Mouse (Mus musculus) ES-E14 (cell line): ENCODE measurements around the gene Mpzl3. TPM values are rescaled to one million over a fixed set of nuclear protein-coding genes. Genes with fewer than 3 reads are reported as not detected.

Experiments used
- DNase-seq: peaks from one replicate; pipeline ENCODE4 v3.0.0-alpha.2; 2013; ENCODE audit warnings: low read depth, low spot score
- H3K27ac ChIP-seq: 2 replicates; pipeline ENCODE4 v1.5.1; 2012; ENCODE audit warnings: low read depth, mild to moderate bottlenecking, low read length, moderate library complexity, mixed read lengths; ENCODE audit not compliant: poor library complexity, insufficient read depth, severe bottlenecking
- H3K36me3 ChIP-seq: 2 replicates; pipeline ENCODE4 v1.6.1; 2012; ENCODE audit warnings: mild to moderate bottlenecking, low read length, moderate library complexity, mixed read lengths; ENCODE audit not compliant: control insufficient read depth, poor library complexity, insufficient read depth, severe bottlenecking
- H3K4me1 ChIP-seq, 2 experiments: fragments of 150-350 bp in 1 of 2; sonication (generic) in 1 of 2; 2 replicates each; pipeline ENCODE4 v1.6.1; 2012; ENCODE audit warnings: low read length in 2 of 2, mild to moderate bottlenecking in 1 of 2, mixed read lengths in 1 of 2; ENCODE audit not compliant: control insufficient read depth in 2 of 2, insufficient read depth in 2 of 2, poor library complexity in 1 of 2
- H3K4me3 ChIP-seq, 2 experiments: fragments of 150-350 bp in 1 of 2; sonication (generic) in 1 of 2; 2 replicates each; pipeline ENCODE4 v1.5.1; 2012; ENCODE audit warnings: low read length in 2 of 2, low read depth in 1 of 2, mild to moderate bottlenecking in 1 of 2, mixed read lengths in 1 of 2; ENCODE audit not compliant: insufficient read depth in 1 of 2, poor library complexity in 1 of 2, severe bottlenecking in 1 of 2
- H3K9ac ChIP-seq: 2 replicates; pipeline ENCODE4 v1.6.1; 2012; ENCODE audit warnings: low read depth, mild to moderate bottlenecking, low read length, mixed read lengths; ENCODE audit not compliant: poor library complexity, insufficient read depth, severe bottlenecking
- H3K9me3 ChIP-seq: fragments of 150-350 bp; sonication (generic); 2 replicates; pipeline ENCODE4 v1.6.1; 2012; ENCODE audit warnings: low read depth, mild to moderate bottlenecking, low read length; ENCODE audit not compliant: control insufficient read depth, insufficient read depth
- CHD2 ChIP-seq: IDR thresholded peaks from 2 replicates; pipeline ENCODE4 v1.6.1; 2014; ENCODE audit warnings: mild to moderate bottlenecking, low read depth, low read length, inconsistent platforms
- HCFC1 ChIP-seq: IDR thresholded peaks from 2 replicates; pipeline ENCODE4 v1.6.1; 2012; ENCODE audit warnings: low read length, inconsistent platforms, borderline replicate concordance; ENCODE audit not compliant: insufficient read depth
- MAFK ChIP-seq: IDR thresholded peaks from 2 replicates; pipeline ENCODE4 v1.6.1; 2014; ENCODE audit warnings: mild to moderate bottlenecking, low read depth, low read length, inconsistent platforms; ENCODE audit not compliant: insufficient read depth
- ZC3H11A ChIP-seq: IDR thresholded peaks from 2 replicates; pipeline ENCODE4 v1.6.1; 2012; ENCODE audit warnings: low read depth, mild to moderate bottlenecking, inconsistent platforms, low read length, borderline replicate concordance
- ZNF384 ChIP-seq: IDR thresholded peaks from 2 replicates; pipeline ENCODE4 v1.6.1; 2012; ENCODE audit warnings: low read depth, low read length, inconsistent platforms
- in situ Hi-C, 2 experiments: fragments of 600-800 bp; cut with MboI; formaldehyde crosslinking; loops; one replicate each; pipeline ENCODE4 v1.15.1; 2025; ENCODE audit warnings: low sequenced_read_pairs in 2 of 2, inconsistent platforms in 1 of 2; ENCODE audit not compliant: unreplicated experiment in 2 of 2
- total RNA-seq: library from RNA; depleted of rRNA; stranded (reverse); fragments of 300-350 nt; gene quantifications from 2 replicates; pipeline ENCODE4 v1.2.3, GENCODE M21; 2012; rRNA removed

The Mpzl3 gene
- total RNA-seq = 5.0 and 5.2 TPM in 2 replicates

- peak within 1 kb of the TSS; percentile 83 to 95 for H3K4me3 ChIP-seq
- no peaks in the 10 kb centered on the region for H3K9me3 ChIP-seq
- peak within 1 kb of the TSS; percentile 96 for H3K27ac ChIP-seq
- H3K9ac ChIP-seq = peak within 1 kb of the TSS; percentile 84
- TF ChIP-seq MAFK (0 out of 2 replicates have a peak, but pooled peaks have one; percentile 26), ZNF384 (peak; percentile 97), HCFC1 (peak; percentile 78), CHD2 (no peak)
- 0 out of 4 replicates have a peak, but pooled peaks cover 0 to 2% of the 10 kb centered on the region in 2 experiments for H3K4me1 ChIP-seq
- in situ Hi-C loops = no loop called here
- peak; percentile 88 for DNase-seq
- H3K36me3 ChIP-seq = peaks cover 2% of the 10 kb centered on the region; the same call in 1 of the 2 replicates
These were observed at the start of gene Mpzl3 for GRCm38 (mm10) chr9:45055082-45055713. Gene Mpzl3, plus strand, starts transcription at chr9:45055186.

- DNase-seq = no peak
- H3K4me1 ChIP-seq = no peaks in the 10 kb centered on the region; a peak in 1 of 4 replicates
- no peak for TF ChIP-seq ZC3H11A
- TF ChIP-seq ZNF384 = no peak
- no peak for TF ChIP-seq HCFC1
- TF ChIP-seq MAFK = no peak
- TF ChIP-seq CHD2 = no peak
- H3K9ac ChIP-seq = no peak overlapping the region
- no peaks in the 10 kb centered on the region for H3K9me3 ChIP-seq
- no peaks in the 10 kb centered on the region for H3K36me3 ChIP-seq
- no peak overlapping the region for H3K4me3 ChIP-seq
- H3K27ac ChIP-seq = no peak overlapping the region
- in situ Hi-C loops = no loop called here
These were observed 47.6 kb upstream of the Mpzl3 start for GRCm38 (mm10) chr9:45007404-45007803.

- Histone ChIP-seq H3K9ac (no peak overlapping the region), H3K36me3 (no peaks in the 10 kb centered on the region), H3K9me3 (no peaks in the 10 kb centered on the region), H3K4me3 (no peak overlapping the region), H3K27ac (no peak overlapping the region), H3K4me1 (no peaks in the 10 kb centered on the region; a peak in 1 of 4 replicates)
- in situ Hi-C loops = no loop called here
- no peak for DNase-seq
- TF ChIP-seq ZNF384 (no peak), HCFC1 (no peak), CHD2 (no peak), MAFK (no peak), ZC3H11A (no peak)
These were observed 46.6 kb upstream of the Mpzl3 start for GRCm38 (mm10) chr9:45008342-45008741.

DNA sequence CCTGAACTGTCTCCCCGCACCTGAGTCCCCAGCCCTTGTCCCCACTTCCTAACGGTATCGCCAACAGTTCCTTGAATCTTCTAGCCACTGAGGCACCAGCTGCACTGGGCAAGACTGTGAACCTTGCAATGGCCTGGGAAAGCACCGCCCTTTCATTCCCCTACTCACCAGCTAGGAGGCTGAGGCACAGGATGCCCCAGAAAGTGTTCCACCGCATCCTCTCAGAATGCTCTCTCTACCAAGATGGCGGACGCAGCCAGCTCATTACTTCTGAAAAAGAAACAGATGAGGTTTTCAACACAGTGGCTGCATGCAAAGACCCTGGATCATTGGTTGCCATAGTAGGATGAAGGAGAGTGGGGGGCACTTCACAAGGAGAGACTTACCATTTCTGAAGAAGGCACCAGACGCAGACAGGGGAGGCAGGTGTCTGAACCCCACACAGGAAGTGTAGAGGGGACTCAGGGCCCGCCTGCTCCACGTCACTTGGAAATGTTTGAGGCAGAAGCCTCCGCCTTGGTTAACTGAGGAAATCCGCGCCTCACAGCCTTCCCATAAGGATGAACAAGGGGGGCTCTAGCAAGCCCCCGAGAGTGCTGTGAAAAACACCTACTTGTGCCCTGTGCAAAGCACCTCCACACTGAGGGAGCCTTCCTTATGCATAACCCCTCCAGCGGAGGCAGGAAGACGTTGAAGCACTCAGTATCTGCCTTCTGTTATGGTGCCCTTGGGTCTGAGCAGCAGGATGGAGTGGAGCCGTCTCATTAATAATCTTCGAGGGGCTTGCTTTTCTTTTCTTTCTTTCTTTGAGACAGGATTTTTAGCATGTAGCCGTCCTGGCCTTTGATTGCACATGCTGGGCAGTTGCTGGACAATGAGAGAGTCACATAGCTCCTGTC is 45.6 kb upstream of the Mpzl3 start, which contains the start of gene Cd3e:
Gene Cd3e, minus strand, starts transcription at position 448 of the 899 bp plus-strand sequence.
- no peak within 1 kb of the TSS for H3K27ac ChIP-seq
- TF ChIP-seq HCFC1 = no peak
- TF ChIP-seq CHD2 = no peak
- TF ChIP-seq ZNF384 = no peak
- TF ChIP-seq ZC3H11A = no peak
- TF ChIP-seq MAFK = no peak

More for the DNA sequence above, 45.6 kb upstream of the Mpzl3 start, which contains the start of gene Cd3e:
- H3K4me1 ChIP-seq = no peaks in the 10 kb centered on the region; a peak in 1 of 4 replicates
- H3K9me3 ChIP-seq = no peaks in the 10 kb centered on the region
- DNase-seq = no peak
- H3K4me3 ChIP-seq = peak within 1 kb of the TSS; percentile 43 to 44; a peak in 1 of 4 replicates
- no peaks in the 10 kb centered on the region for H3K36me3 ChIP-seq
- H3K9ac ChIP-seq = no peak within 1 kb of the TSS
- in situ Hi-C loops = no loop called here
